7 mouse cellular contexts compared by ENCODE assay signal in genomic region chr13:52539461-52539860, GRCm38 (mm10).
"Had no signal": no experiment of that assay in that cellular context is flagged by ENCODE, and none has a peak within 500 bp of the region (broad histone marks: within the 10 kb centered on the region; RNA-seq: fewer than 3 reads in every experiment).

No protein-coding gene starts in this region.

- DNase-seq: kidney, adult 8-10 months; kidney, postnatal 25 days; layer of hippocampus, adult 9-11 months; layer of hippocampus, postnatal 36 days; liver, embryonic 13.5 days; lung, adult 18-20 months; right cerebral cortex, postnatal 4 days had no signal
